Mouse (Mus musculus): Measurements from ENCODE around the gene Polr2b.
A peak's percentile ranks its signal among the peaks of the same experiment; 100 is the strongest.

The Polr2b gene

DNA sequence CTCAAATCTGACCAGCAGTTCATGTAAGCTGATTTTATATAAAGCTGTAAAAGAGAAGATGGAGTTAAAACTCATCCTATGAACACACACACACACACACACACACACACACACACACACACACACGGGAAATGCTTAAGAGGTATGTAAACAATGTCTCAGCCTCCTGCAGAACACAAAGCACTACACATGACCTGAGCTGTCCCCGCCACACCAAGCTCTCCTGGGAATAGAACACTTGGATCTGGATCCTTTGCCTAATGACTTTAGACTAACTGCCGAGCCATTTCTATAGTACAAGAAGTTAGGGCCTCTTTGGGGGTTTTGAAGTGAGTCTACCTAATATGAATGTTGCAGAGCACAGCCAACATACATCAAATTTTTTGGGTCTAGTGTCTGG lies 52.2 kb downstream of the Polr2b start:
- no peak for DNase-seq (ENCODE audit: extremely low read depth, low read depth, low spot score)

DNA sequence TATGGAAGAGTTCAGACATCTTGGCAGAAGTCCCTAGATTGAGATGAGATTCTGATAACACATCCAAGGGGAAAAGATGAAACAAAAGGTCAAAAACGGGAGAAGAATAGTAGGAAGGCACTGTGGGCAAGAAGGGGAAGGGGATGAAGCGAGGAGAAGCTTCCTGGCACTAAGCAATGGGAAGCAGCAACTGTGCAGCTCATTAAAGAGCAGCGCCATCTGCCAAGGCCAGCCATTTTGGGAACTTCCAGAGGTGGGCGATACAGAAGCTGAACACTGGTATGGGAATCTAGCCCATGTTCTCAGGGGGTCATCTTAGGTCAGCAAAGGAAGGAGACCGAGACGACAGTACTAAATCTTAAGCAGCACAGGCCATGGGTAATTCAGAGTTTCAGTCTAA lies 53.7 kb downstream of the Polr2b start:
- DNase-seq (ENCODE audit: extremely low read depth, low read depth, low spot score): no peak

DNA sequence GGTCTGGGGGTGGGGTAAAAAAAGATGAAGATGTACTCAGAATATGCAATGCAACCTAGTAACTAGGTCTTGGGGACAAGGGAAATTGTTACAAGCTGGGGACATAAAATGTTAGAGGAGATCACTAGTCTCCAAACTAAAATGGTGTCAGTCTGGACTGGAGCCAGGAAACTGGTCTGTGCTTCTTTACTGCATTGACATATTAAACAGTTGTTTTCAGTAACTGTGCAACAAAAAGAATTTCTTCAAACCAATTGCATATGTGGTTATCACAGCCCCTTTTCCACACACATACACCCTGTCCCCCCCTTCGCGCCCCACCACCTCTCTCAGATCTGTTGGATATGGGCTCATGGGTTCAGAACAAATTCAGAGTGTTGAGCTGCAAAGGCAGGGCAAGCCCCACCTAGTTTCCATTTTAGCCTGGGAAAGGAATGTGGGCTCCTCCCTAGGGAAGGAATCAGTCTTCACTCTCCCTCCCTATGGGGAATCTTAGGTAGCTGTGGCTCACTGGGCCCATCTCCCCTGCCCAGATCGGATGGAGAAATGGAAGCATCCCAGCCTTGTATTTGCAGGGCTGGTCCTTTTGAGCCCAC lies 54.6 kb downstream of the Polr2b start:
- no peak for DNase-seq (ENCODE audit: extremely low read depth, low read depth, low spot score)

DNA sequence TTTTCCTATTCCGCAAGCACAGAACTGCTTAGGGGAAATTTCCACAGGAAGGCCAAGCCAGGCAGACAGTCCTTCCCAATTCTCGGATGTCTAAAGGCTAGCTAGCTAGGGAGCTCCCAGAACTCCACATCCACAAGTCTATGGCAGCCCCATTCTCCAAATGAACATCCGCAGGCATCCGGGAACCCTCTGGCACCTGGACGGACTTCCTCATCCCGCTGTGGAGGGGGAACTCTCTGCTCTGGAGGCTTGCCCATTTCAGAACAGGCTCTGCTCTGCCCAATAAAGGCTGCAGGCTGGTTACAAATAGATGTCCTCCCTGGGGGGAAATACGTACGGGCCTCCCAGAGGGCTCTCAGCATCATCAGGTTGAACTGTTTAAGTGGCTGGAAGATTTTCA lies 56.4 kb downstream of the Polr2b start:
- no peak for DNase-seq (ENCODE audit: extremely low read depth, low read depth, low spot score)

DNA sequence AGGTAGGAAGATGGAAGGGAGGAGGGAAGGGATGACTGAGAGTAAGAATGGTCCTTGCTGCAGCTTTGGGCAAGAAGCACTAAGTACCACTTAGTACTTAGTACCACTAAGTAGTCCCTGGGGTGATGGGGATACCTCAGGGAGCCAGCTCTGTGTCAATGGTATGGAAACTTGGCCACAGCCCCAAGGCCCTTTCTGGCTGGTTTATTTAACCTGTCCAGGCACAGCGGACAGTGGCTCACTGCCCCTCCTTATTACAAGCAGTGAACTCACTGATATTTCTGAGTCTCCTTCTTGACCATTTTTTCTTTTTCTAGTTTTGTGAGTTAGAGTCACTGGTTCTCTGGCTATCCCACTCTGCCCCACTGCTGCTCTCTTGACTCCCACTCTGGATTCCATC lies 57.2 kb downstream of the Polr2b start:
- no peak for DNase-seq (ENCODE audit: extremely low read depth, low read depth, low spot score)

DNA sequence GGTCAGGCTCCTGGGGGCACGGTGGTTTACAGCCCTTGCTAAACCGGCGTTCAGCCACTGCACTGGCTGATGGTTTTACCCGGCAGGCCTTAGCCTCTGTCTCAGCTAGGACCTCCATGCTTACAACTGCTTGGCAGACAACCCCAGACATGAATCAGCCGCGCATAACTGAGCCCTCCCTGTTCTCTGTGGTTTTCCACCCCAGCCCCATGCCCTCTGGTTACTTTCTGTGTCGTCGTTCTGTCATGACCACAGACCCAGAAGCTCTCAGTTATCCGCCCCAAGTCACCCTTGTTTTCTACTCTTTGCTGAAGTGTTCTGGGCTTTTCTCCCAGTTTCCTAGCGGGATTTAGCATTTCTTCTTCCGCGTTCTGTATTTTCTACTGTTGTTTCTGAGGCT lies 57.7 kb downstream of the Polr2b start:
- no peak for DNase-seq (ENCODE audit: extremely low read depth, low read depth, low spot score)

DNA sequence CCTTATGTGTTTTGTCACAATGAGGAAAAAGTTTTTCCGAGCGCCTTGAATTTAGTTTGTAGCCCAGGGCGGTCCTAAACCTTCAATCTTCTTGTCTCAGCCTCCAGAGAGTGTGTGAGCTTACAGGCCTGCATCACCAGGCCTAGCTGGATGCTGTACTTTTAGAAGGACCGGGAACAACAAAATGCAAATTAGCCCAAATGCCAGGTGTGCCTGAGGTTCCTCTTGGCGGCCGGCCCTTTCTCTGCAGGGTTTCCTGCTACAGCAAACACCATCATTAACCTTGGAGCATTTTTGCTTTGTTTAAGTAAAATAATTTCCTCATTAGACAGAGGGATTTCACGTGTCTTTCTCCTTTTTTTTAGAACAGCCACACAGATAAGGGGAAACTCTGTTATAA lies 58.2 kb downstream of the Polr2b start:
- no peak for DNase-seq (ENCODE audit: extremely low read depth, low read depth, low spot score)

DNA sequence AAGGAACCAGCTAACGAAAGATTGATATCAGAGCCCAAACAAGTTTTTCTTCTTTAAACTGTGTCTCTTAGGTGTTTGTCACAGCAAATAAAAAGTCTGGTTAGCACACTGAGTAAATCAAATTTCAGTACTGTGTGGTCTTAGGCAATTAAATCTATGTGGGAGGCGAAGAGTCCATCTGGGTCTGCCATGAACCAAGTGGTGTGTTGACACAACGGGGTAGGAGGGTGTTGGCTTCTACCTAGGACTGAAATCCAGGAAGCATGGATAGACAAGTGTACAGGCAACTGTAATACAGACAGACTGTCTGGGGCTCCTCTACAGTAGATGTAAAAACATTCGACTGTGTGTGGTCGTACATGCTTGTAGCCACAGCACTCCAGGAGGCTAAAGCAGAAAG lies 59.4 kb downstream of the Polr2b start:
- peak; percentile 21 for DNase-seq (ENCODE audit: extremely low read depth, low read depth, low spot score)

DNA sequence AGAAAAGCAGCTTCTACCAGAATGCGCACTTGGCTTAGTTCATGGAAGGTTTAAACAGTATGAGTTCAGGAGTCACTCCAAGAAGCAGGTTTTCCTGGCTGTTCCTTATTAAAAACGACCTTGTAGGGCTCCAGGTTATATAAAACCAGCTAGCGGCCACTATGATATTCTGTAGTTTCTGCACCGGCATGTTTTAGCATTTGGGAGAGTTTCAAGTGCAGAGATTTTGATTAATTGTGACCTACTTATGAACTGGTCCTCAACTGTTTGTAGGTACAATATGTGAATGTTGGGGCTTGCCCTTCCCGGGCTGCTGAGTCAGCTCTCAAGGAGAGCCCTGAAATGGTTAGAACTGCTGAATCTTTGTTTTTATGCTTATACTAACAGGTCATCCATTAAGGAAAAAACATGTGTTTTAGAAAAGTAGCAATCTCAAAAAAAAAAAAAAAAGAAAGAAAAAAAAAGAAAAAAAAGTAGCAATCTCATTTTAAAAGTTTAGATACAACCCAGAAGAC lies 60.5 kb downstream of the Polr2b start:
- DNase-seq (ENCODE audit: extremely low read depth, low read depth, low spot score): no peak

DNA sequence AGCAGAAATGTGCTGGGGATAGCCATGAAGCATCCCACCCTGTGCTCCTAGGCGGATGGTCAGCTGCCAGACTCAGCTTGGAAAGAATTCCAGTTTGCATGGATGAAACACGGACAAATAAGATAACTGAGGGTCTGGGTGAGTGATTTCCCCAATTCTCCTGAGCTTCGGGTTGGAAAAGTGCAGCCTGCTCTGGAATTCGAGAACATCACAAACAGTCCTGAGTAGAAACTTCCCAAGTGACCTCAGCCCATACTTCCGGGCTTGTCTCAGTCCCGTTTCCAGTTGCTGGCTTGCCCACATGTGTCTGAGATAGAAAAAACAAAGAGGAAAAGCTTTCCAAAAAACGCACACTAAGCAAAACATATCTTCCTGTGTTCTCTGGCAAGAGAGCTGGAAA lies 62.3 kb downstream of the Polr2b start:
- no peak for DNase-seq (ENCODE audit: extremely low read depth, low read depth, low spot score)

DNA sequence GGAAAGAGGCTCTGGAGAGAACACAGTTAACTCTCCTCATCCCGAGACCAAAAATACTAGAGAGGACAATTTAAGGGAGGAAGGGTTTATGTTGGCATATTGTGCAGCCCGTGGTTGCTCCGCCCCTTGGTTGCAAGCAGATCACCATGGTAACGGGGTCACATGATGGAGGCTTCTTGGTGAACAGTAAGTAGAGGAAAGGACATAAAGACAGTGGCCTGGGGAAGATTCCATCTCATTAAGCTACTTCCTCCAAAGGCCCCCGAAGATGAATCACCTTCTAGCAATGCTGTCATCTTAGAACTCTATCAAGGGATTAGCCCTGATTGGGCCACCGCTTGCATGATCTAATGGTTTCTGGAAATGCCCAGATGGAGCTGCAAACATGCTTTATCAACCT lies 62.8 kb downstream of the Polr2b start:
- DNase-seq (ENCODE audit: extremely low read depth, low read depth, low spot score): no peak

DNA sequence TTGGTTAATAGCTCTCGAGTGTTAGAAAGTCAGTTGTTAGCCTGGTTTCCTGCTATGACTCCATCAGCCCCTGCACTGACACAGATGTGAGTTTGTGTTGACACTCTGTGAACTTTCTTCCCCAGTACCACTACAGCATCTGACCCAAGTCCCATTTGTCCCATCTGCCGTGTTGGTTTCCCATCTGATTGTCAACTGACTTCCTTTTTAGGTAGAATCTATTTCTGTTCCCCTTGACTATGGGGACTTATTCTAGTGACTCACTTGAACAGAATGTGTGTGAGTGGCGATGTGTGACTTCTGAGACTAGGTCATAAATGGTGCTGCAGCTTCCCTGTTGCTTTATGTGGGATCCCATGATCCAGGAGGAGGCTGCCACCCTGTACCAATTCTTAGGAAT lies 65.0 kb downstream of the Polr2b start:
- no peak for DNase-seq (ENCODE audit: extremely low read depth, low read depth, low spot score)

DNA sequence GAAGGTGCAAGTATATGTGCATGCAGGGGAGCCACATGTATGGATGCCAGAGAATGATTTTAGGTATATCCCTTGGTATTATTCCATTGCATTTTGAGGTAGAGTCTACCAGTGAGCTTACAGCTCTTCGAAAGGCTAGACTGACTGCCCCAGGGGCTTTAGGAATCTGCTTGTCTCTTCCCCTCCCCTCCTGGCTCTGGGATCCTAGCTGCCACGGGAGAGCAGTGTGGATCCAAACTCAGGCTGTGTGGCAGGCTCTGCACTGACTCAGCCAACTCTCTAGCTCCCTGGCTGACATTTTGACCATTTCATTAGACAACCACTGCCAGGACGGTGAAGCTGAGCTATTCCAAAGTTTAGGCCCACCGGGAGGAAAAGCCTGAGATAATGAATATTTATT lies 65.6 kb downstream of the Polr2b start:
- DNase-seq (ENCODE audit: extremely low read depth, low read depth, low spot score): no peak

DNA sequence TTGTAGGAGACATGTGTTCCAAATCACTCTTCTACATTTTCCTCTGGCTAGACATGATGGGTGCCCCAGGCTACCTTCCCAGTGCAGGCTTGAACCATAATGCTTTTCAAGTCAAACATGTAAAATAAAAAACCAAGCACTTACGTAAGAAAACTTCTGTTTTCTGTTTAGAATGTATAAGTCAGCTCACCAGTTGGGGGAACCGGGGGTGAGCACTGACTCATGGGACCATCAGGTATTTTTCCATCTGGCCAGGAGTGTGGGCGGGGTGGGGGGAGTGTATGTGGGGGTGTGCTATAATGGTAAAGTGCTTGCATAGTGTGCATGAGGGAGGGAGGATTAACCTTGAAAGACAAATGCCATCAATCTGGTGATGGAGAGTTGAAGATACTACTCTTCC lies 68.1 kb downstream of the Polr2b start:
- no peak for DNase-seq (ENCODE audit: extremely low read depth, low read depth, low spot score)

DNA sequence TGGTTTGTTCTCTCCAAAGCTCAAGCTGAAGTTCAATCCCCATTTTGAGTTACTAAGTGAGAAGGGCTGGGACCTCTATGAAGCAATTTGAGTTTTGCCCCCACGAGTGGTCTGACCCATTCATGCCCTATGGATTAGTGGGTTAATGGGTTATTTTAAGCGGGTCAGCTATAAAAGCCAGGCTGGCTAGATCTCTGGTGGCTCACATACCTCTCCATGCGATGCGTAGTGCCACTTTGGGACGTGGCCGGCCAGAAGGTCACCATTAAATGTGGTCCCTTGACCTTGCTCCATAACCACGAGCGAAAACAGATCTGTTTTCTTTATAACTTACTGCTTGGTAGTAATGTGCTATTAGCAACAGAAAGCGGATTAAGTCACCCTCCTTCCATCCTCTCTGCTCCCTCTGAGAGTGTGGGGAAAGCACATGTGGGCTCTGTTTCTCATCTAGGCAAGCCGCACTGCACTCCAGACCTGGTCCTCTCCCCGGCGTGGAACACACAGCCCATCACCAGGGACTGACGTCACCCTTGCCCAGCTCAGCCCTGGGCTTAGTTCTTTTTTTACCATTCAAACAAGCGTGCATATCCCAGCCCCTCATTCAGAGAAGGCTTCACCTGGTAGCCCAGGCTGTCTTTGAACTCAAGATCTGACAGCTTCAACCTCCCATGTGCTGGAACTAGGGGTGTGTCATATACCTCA lies 69.6 kb downstream of the Polr2b start:
- no peak for DNase-seq (ENCODE audit: extremely low read depth, low read depth, low spot score)

DNA sequence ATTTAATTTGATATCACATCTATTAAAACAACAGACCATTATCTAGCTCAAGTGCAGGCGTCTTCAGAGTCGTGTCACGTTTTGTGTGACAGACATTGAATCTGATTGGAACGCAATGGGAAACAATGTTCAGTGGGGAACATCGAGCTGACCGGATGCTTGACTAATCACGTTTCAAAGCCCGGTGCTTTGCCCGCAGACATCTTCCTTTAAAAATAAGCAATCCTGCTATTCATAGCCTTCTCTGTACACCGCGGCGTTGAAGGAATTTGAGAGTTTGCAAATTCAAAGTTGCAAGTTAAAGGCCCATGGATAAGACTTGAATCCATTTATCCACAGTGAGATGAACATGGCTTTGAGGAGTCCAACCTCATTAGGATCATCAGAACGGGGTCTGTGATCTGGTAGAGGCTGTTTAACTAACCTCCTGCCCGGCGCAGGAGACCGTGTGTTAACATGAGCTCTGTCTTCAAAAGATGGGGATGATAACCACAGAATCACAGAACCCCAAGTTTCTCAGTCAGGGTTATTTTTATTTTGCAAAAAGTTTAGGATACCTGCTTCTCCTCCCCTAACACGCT lies 70.5 kb downstream of the Polr2b start:
- no peak for DNase-seq (ENCODE audit: extremely low read depth, low read depth, low spot score)

DNA sequence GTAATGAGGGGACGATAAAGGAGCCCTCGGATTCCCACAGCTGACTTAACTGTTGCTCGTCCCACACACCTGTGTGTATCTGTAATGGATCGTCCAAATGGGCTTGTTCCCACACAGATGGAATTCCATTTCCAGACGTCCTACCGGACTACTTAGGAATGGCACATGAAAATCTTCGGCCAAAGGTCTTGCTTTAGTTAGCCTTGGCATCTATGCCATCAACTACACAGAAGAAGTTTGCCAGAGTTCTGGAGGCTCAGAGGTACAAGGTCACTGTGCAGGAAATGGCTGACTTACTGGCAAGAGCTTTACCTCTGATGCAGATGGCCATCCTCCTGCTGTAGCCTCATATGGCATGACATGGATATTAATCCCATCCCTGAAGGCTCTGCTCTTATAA lies 71.3 kb downstream of the Polr2b start:
- no peak for DNase-seq (ENCODE audit: extremely low read depth, low read depth, low spot score)

DNA sequence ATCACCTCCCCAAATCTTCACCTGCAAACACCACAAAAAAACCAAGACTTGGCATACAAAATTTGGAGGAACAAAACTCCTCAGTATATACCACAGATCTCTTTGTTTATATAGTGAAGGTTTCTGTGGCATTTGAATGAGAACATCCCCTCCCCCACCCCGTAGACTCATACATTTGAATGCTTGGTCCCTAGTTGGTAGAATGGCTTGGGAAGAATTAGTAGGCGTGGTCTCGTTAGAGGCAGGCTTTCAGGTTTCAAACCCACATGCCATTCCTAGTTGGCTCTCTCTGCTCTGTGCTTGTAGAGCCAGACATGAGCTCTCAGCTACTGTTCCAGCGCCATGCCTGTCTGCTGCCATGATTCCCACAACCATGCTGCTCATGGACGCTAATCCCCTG lies 71.7 kb downstream of the Polr2b start:
- no peak for DNase-seq (ENCODE audit: extremely low read depth, low read depth, low spot score)

DNA sequence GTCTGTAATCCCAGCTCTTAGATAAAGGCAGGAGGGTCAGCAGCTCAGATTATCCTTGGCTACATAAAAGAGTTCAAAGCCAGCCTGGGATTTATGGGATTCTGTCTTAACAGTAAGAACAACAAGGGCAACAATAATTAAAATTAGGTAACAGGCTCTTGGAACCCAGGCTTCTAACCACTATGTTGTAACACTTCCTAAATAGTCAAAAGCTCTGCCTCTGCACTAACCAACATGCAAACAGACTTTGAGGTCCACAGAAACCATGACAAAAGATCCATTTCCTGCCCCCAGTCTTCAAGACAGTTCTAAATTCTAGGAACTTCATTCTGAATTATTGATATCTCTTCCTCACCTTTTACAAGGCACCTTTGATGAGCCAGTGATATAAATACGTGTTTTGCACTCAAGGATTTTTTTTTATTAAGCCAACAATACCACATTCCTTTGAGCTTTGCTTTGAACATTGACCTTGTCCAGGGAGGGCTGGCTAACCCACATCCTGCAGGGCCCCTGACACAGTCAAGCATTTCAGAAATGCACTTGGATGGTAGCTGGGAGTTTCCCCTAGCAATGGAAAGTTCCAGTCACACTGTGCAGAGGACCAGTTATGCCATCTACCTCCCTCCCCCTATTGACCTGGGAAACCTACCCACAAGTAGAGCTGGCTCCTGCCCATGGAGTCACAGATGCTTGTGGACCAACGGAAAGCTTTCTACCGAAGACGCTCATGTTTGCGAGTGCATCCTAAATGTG lies 74.0 kb downstream of the Polr2b start:
- DNase-seq (ENCODE audit: extremely low read depth, low read depth, low spot score): no peak

DNA sequence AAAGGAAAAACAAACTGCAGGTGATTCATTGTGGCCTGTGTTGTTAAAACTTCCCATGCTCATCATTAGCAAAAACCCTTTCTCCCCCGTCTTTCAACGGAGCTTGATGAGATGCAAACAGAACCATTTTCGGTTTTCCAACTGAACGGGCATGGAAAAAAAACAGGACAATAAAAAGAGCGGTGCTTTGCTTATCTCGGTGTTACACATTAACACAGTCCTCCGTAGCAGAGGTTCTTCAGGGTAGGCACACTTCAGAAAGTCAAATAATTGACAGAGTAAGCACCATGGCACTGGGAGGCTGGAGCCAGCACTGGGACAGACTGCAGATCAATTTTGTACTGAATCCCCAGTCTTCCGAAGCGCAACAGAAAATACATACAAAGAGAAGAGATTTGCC lies 74.8 kb downstream of the Polr2b start:
- no peak for DNase-seq (ENCODE audit: extremely low read depth, low read depth, low spot score)

DNA sequence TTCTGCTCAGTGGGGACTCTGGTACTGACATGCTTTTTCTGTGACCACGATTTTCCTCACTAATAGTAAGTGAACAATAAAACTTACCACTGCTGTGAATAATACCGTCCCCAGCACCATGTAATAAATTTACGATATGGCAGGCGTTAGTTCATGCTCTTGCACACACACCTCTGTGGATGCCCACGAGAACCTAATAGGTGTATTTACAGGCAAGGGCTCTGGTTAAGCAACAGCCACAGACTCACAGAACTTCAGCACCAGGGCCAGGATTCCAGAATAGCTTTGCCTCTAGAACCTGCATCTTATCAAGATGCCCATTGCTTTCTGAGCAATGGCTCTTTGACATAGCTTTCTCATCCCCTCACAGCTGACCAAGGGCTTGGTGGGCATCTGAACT lies 75.3 kb downstream of the Polr2b start:
- DNase-seq (ENCODE audit: extremely low read depth, low read depth, low spot score): no peak
